Mouse (Mus musculus) frontal cortex, postnatal 10 days (tissue): ENCODE measurements at regions not wholly inside any gene's neighbourhood (a gene's known extent, or its start where the extent isn't known, plus 50 kb on each side); places are given as distances from the start of the nearest gene placed in this dataset.

Experiments
- DNase-seq, 2 experiments: peaks; one replicate each; pipeline ENCODE4 v3.0.0; 2022; ENCODE audit warnings: low spot score in 2 of 2, mixed read lengths in 1 of 2

GRCm38 (mm10) chr14:62175384-62176048 is 116.9 kb upstream of the Rnaseh2b start:
- DNase-seq: no peak

GRCm38 (mm10) chr14:62177509-62177908 is 114.9 kb upstream of the Rnaseh2b start:
- DNase-seq: no peak

GRCm38 (mm10) chr14:62187360-62187759 is 105.0 kb upstream of the Rnaseh2b start:
- DNase-seq: no peak

- DNase-seq: no peak
Observed at GRCm38 (mm10) chr14:62188147-62188885, 104.1 kb upstream of the Rnaseh2b start.

GRCm38 (mm10) chr14:62191624-62192023 is 100.8 kb upstream of the Rnaseh2b start:
- DNase-seq: no peak

- no peak for DNase-seq
Observed at GRCm38 (mm10) chr14:62192814-62193213, 99.6 kb upstream of the Rnaseh2b start.

GRCm38 (mm10) chr14:62193371-62193770 is 99.0 kb upstream of the Rnaseh2b start:
- no peak for DNase-seq

- no peak for DNase-seq
Observed at GRCm38 (mm10) chr14:62196776-62197175, 95.6 kb upstream of the Rnaseh2b start.

- no peak for DNase-seq
Observed at GRCm38 (mm10) chr14:62198476-62199190, 93.8 kb upstream of the Rnaseh2b start.

- DNase-seq: no peak
Observed at GRCm38 (mm10) chr14:62215071-62215470, 77.3 kb upstream of the Rnaseh2b start.

GRCm38 (mm10) chr14:62216995-62217394 is 75.4 kb upstream of the Rnaseh2b start:
- no peak for DNase-seq

GRCm38 (mm10) chr14:62217971-62218370 is 74.4 kb upstream of the Rnaseh2b start:
- DNase-seq: no peak

- DNase-seq: no peak
Observed at GRCm38 (mm10) chr14:62218716-62219115, 73.7 kb upstream of the Rnaseh2b start.

GRCm38 (mm10) chr14:62220770-62221169 is 71.6 kb upstream of the Rnaseh2b start:
- DNase-seq: no peak
